Mouse (Mus musculus): Measurements from ENCODE around the gene Polr1c.

GRCm38 (mm10) chr17:46272675-46273074, 24.8 kb upstream of the Polr1c start:
- TF ChIP-seq POLR2AphosphoS2 (IDR thresholded peaks at IDR 0.05; ENCODE audit: insufficient read length, low read depth) (no peak), MYOG (IDR thresholded peaks at IDR 0.05; ENCODE audit: control insufficient read depth in 1 of 3, insufficient read depth in 1 of 3, insufficient read length in 2 of 3, low read depth in 2 of 3) (no peak)

Data from myocyte (in vitro differentiated cells).